Mouse (Mus musculus): ENCODE data around the gene Ttll3. TPM values are rescaled to one million over a fixed set of nuclear protein-coding genes. Genes with fewer than 3 reads are reported as not detected.

Gene Ttll3
- polyA plus RNA-seq, 1 experiment from 2014 or later: 11.8 TPM

- Histone ChIP-seq H3K4me1 (replicated peaks) (peaks cover 5% of the 10 kb centered on the region), H3K9ac (no peak overlapping the region), H3K36me3 (peaks cover 91% of the 10 kb centered on the region), H3K4me3 (no peak overlapping the region), H3K27ac (0 out of 2 replicates have a peak overlapping the region, but pooled peaks have one; percentile 48), H3K27me3 (no peaks in the 10 kb centered on the region), H3K4me2 (no peak overlapping the region), H3K9me3 (no peaks in the 10 kb centered on the region)
- ATAC-seq (ENCODE audit: low FRiP score): peak; percentile 66
- WGBS: 88% methylated on average over 8 of the region's 8 CpGs
Measured at GRCm38 (mm10) chr6:113384351-113384927, 4.6 kb upstream of the Ttll3 start.

GRCm38 (mm10) chr6:113385160-113385714 is 3.8 kb upstream of the Ttll3 start:
- ATAC-seq (ENCODE audit: low FRiP score): no peak
- Histone ChIP-seq H3K9ac (no peak overlapping the region), H3K27ac (peak overlapping the region; percentile 60), H3K9me3 (no peaks in the 10 kb centered on the region), H3K36me3 (peaks cover 98% of the 10 kb centered on the region), H3K4me3 (no peak overlapping the region), H3K4me1 (replicated peaks) (peaks cover 7% of the 10 kb centered on the region; the same call in 1 of the 2 replicates), H3K4me2 (no peak overlapping the region), H3K27me3 (no peaks in the 10 kb centered on the region)
- WGBS: 82% methylated on average over 11 of the region's 11 CpGs

- ATAC-seq (ENCODE audit: low FRiP score): peak; percentile 68
- Histone ChIP-seq H3K9me3 (no peaks in the 10 kb centered on the region), H3K4me2 (no peak overlapping the region), H3K27me3 (no peaks in the 10 kb centered on the region), H3K9ac (no peak overlapping the region), H3K27ac (peak overlapping the region; percentile 60; the same call in 1 of the 2 replicates), H3K36me3 (peaks cover 98% of the 10 kb centered on the region), H3K4me3 (no peak overlapping the region), H3K4me1 (replicated peaks) (peaks cover 15% of the 10 kb centered on the region; the same call in 1 of the 2 replicates)
- 90% methylated on average over 3 of the region's 3 CpGs for WGBS
Measured at GRCm38 (mm10) chr6:113386025-113386424, 3.0 kb upstream of the Ttll3 start.

- peaks cover 39% of the 10 kb centered on the region for H3K4me1 ChIP-seq (replicated peaks)
- 74% methylated on average over 3 of the region's 3 CpGs for WGBS
- ATAC-seq (ENCODE audit: low FRiP score): no peak
- no peaks in the 10 kb centered on the region for H3K27me3 ChIP-seq
- no peak overlapping the region for H3K4me3 ChIP-seq
- H3K4me2 ChIP-seq: no peak overlapping the region
- H3K9ac ChIP-seq: no peak overlapping the region
- H3K27ac ChIP-seq: no peak overlapping the region
- no peaks in the 10 kb centered on the region; the same call in 1 of the 2 replicates for H3K9me3 ChIP-seq
- H3K36me3 ChIP-seq: peaks cover 61% of the 10 kb centered on the region
Measured at GRCm38 (mm10) chr6:113390715-113391114, 1.7 kb downstream of the Ttll3 start.

GRCm38 (mm10) chr6:113392015-113392386 is 2.9 kb downstream of the Ttll3 start:
- H3K27me3 ChIP-seq: no peaks in the 10 kb centered on the region
- H3K27ac ChIP-seq: peak overlapping the region; percentile 84
- peaks cover 54% of the 10 kb centered on the region for H3K36me3 ChIP-seq
- H3K9ac ChIP-seq: peak overlapping the region; percentile 78
- peak overlapping the region; percentile 48 for H3K4me3 ChIP-seq
- peaks cover 39% of the 10 kb centered on the region for H3K4me1 ChIP-seq (replicated peaks)
- H3K9me3 ChIP-seq: no peaks in the 10 kb centered on the region; the same call in 1 of the 2 replicates
- peak overlapping the region; percentile 81 for H3K4me2 ChIP-seq
- ATAC-seq (ENCODE audit: low FRiP score): no peak
- 22% methylated on average over 10 of the region's 10 CpGs for WGBS

GRCm38 (mm10) chr6:113392387-113393071 is 3.5 kb downstream of the Ttll3 start:
- peaks cover 39% of the 10 kb centered on the region for H3K4me1 ChIP-seq (replicated peaks)
- 1% methylated on average over 50 of the region's 51 CpGs for WGBS
- no peaks in the 10 kb centered on the region; the same call in 1 of the 2 replicates for H3K9me3 ChIP-seq
- H3K9ac ChIP-seq: peak overlapping the region; percentile 78
- H3K27ac ChIP-seq: peak overlapping the region; percentile 84
- H3K4me3 ChIP-seq: peak overlapping the region; percentile 48
- peak overlapping the region; percentile 81 for H3K4me2 ChIP-seq
- H3K27me3 ChIP-seq: no peaks in the 10 kb centered on the region
- H3K36me3 ChIP-seq: peaks cover 48% of the 10 kb centered on the region
- peak; percentile 92 for ATAC-seq (ENCODE audit: low FRiP score)

- no peaks in the 10 kb centered on the region for H3K27me3 ChIP-seq
- H3K9me3 ChIP-seq: no peaks in the 10 kb centered on the region; the same call in 1 of the 2 replicates
- H3K4me1 ChIP-seq (replicated peaks): peaks cover 39% of the 10 kb centered on the region
- no peak overlapping the region for H3K9ac ChIP-seq
- ATAC-seq (ENCODE audit: low FRiP score): no peak
- H3K4me3 ChIP-seq: no peak overlapping the region
- H3K36me3 ChIP-seq: peaks cover 41% of the 10 kb centered on the region
- no peak overlapping the region for H3K4me2 ChIP-seq
- 94% methylated on average over 6 of the region's 6 CpGs for WGBS
- H3K27ac ChIP-seq: no peak overlapping the region
Measured at GRCm38 (mm10) chr6:113393951-113394350, 4.9 kb downstream of the Ttll3 start.

GRCm38 (mm10) chr6:113394811-113395210 is 5.8 kb downstream of the Ttll3 start:
- 94% methylated on average over 11 of the region's 11 CpGs for WGBS
- H3K27ac ChIP-seq: no peak overlapping the region
- H3K4me2 ChIP-seq: no peak overlapping the region
- no peak overlapping the region for H3K9ac ChIP-seq
- no peaks in the 10 kb centered on the region for H3K27me3 ChIP-seq
- H3K4me3 ChIP-seq: no peak overlapping the region
- no peak for ATAC-seq (ENCODE audit: low FRiP score)
- H3K36me3 ChIP-seq: peaks cover 37% of the 10 kb centered on the region
- H3K4me1 ChIP-seq (replicated peaks): peaks cover 36% of the 10 kb centered on the region
- H3K9me3 ChIP-seq: no peaks in the 10 kb centered on the region; the same call in 1 of the 2 replicates

GRCm38 (mm10) chr6:113395501-113395900 is 6.4 kb downstream of the Ttll3 start:
- H3K27me3 ChIP-seq: no peaks in the 10 kb centered on the region
- H3K36me3 ChIP-seq: peaks cover 33% of the 10 kb centered on the region
- H3K9ac ChIP-seq: no peak overlapping the region
- no peak for ATAC-seq (ENCODE audit: low FRiP score)
- WGBS: 99% methylated on average over 6 of the region's 6 CpGs
- no peaks in the 10 kb centered on the region; the same call in 1 of the 2 replicates for H3K9me3 ChIP-seq
- H3K4me1 ChIP-seq (replicated peaks): peaks cover 29% of the 10 kb centered on the region
- no peak overlapping the region for H3K27ac ChIP-seq
- no peak overlapping the region for H3K4me3 ChIP-seq
- no peak overlapping the region for H3K4me2 ChIP-seq

GRCm38 (mm10) chr6:113396270-113397030 is 7.4 kb downstream of the Ttll3 start:
- Histone ChIP-seq H3K27me3 (no peaks in the 10 kb centered on the region), H3K36me3 (peaks cover 30% of the 10 kb centered on the region), H3K4me1 (replicated peaks) (peaks cover 20% of the 10 kb centered on the region), H3K4me2 (no peak overlapping the region), H3K27ac (no peak overlapping the region), H3K4me3 (no peak overlapping the region), H3K9ac (no peak overlapping the region), H3K9me3 (no peaks in the 10 kb centered on the region; the same call in 1 of the 2 replicates)
- no peak for ATAC-seq (ENCODE audit: low FRiP score)
- 86% methylated on average over 10 of the region's 10 CpGs for WGBS

- 93% methylated on average over 13 of the region's 13 CpGs for WGBS
- no peaks in the 10 kb centered on the region for H3K9me3 ChIP-seq
Measured at GRCm38 (mm10) chr6:113402094-113402493, 13.0 kb downstream of the Ttll3 start.

More at GRCm38 (mm10) chr6:113402094-113402493, 13.0 kb downstream of the Ttll3 start:
- no peak overlapping the region for H3K27ac ChIP-seq
- no peak for ATAC-seq (ENCODE audit: low FRiP score)
- no peak overlapping the region for H3K4me2 ChIP-seq
- no peaks in the 10 kb centered on the region for H3K27me3 ChIP-seq
- no peaks in the 10 kb centered on the region for H3K4me1 ChIP-seq (replicated peaks)
- no peak overlapping the region for H3K4me3 ChIP-seq
- no peak overlapping the region for H3K9ac ChIP-seq
- peaks cover 36% of the 10 kb centered on the region for H3K36me3 ChIP-seq
